Mouse (Mus musculus): Measurements from ENCODE around the gene Pcbp4. TPM values are rescaled to one million over a fixed set of nuclear protein-coding genes. Genes with fewer than 3 reads are reported as not detected.
A peak's percentile ranks its signal among the peaks of the same experiment; 100 is the strongest.

Gene Pcbp4
- polyA plus RNA-seq, 1 experiment from 2014 or later: 32.6 TPM

DNA sequence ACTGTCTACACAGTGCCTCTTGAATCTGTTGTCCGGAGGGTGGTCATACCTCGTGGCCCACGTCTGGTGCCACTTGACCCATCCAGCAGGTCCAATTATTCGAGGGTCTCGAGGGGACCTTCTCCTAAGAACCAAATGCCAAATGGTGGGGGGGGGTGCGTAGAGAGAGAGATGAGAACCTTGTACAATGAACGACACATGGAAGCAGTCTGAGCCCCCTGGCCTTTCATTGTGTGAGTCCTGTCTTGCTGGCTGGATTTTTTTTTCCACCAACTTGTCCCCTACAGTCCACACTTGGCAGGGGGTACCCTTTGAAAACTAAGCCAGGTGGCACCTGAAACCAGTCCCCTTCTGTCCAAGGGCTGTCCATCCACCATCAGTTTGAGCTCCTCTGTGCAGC, 14.7 kb downstream of the Pcbp4 start:
- Histone ChIP-seq H3K36me3 (ENCODE audit: control insufficient read depth, insufficient read depth, low read length) (no peaks in the 10 kb centered on the region), H3K4me1 (ENCODE audit: control insufficient read depth, insufficient read depth, low read length) (peaks cover 25% of the 10 kb centered on the region), H3K27me3 (replicated peaks; ENCODE audit: control insufficient read depth, insufficient read depth, low read length) (peaks cover 21% of the 10 kb centered on the region), H3K27ac (ENCODE audit: low read length) (no peak overlapping the region), H3K4me3 (ENCODE audit: low read length) (no peak overlapping the region), H3K9me3 (ENCODE audit: control insufficient read depth, low read length) (no peaks in the 10 kb centered on the region), H3K9ac (ENCODE audit: low read depth, low read length) (no peak overlapping the region), H3K4me2 (ENCODE audit: low read depth, low read length) (no peak overlapping the region)
- WGBS: 93% methylated on average over 7 of the region's 7 CpGs
- no peak for ATAC-seq

DNA sequence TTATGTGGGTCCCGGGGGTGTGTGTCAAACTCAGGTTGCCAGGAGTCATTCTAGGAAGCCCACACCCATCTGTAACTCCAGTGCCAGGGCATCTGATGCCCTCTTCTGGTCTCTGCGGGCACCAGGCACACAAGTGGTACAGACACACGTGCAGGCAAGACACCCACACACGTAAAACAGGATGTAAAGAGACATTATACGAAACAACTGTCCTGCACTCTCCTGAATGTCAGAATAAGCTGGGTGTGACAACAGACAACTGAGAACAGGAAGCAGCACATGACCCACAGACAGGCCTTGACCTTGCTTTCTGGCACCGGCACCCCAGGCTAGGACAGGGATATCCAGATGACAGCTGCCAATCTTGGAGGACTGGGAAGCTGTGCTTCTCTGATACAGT, 16.2 kb downstream of the Pcbp4 start:
- WGBS: 72% methylated on average over 6 of the region's 6 CpGs
- Histone ChIP-seq H3K4me2 (ENCODE audit: low read depth, low read length) (no peak overlapping the region), H3K9ac (ENCODE audit: low read depth, low read length) (no peak overlapping the region)

DNA sequence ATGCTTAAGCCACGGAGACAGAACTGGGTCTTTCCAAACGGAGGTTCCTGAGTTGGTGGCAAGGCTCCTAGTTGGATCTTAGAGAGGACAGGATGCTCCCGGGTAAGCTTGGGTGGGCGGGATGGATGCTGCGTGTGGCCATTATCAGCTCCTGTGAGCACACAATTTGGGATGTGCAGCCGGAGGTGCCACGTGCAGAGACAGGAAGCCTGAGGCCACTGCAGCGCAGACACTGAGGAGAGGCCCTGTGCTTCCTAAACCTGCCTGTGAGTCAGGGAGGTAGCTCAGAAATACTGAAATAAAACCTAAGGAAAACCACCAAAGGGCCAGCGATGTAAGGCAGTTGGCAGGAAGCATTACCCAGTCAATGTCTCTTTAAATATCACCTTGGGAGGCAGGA, 16.7 kb downstream of the Pcbp4 start:
- H3K27me3 ChIP-seq (replicated peaks; ENCODE audit: control insufficient read depth, insufficient read depth, low read length): peaks cover 12% of the 10 kb centered on the region
- ATAC-seq: no peak
- H3K9me3 ChIP-seq (ENCODE audit: control insufficient read depth, low read length): no peaks in the 10 kb centered on the region
- peaks cover 34% of the 10 kb centered on the region for H3K4me1 ChIP-seq (ENCODE audit: control insufficient read depth, insufficient read depth, low read length)
- H3K36me3 ChIP-seq (ENCODE audit: control insufficient read depth, insufficient read depth, low read length): no peaks in the 10 kb centered on the region
- H3K9ac ChIP-seq (ENCODE audit: low read depth, low read length): no peak overlapping the region
- no peak overlapping the region for H3K27ac ChIP-seq (ENCODE audit: low read length)
- no peak overlapping the region for H3K4me2 ChIP-seq (ENCODE audit: low read depth, low read length)
- H3K4me3 ChIP-seq (ENCODE audit: low read length): no peak overlapping the region
- WGBS: 76% methylated on average over 9 of the region's 9 CpGs

More for the DNA sequence above, 16.2 kb downstream of the Pcbp4 start:
- ATAC-seq: no peak
- Histone ChIP-seq H3K27me3 (replicated peaks; ENCODE audit: control insufficient read depth, insufficient read depth, low read length) (peaks cover 17% of the 10 kb centered on the region), H3K4me1 (ENCODE audit: control insufficient read depth, insufficient read depth, low read length) (peaks cover 34% of the 10 kb centered on the region), H3K36me3 (ENCODE audit: control insufficient read depth, insufficient read depth, low read length) (no peaks in the 10 kb centered on the region), H3K9me3 (ENCODE audit: control insufficient read depth, low read length) (no peaks in the 10 kb centered on the region), H3K27ac (ENCODE audit: low read length) (no peak overlapping the region), H3K4me3 (ENCODE audit: low read length) (no peak overlapping the region)

DNA sequence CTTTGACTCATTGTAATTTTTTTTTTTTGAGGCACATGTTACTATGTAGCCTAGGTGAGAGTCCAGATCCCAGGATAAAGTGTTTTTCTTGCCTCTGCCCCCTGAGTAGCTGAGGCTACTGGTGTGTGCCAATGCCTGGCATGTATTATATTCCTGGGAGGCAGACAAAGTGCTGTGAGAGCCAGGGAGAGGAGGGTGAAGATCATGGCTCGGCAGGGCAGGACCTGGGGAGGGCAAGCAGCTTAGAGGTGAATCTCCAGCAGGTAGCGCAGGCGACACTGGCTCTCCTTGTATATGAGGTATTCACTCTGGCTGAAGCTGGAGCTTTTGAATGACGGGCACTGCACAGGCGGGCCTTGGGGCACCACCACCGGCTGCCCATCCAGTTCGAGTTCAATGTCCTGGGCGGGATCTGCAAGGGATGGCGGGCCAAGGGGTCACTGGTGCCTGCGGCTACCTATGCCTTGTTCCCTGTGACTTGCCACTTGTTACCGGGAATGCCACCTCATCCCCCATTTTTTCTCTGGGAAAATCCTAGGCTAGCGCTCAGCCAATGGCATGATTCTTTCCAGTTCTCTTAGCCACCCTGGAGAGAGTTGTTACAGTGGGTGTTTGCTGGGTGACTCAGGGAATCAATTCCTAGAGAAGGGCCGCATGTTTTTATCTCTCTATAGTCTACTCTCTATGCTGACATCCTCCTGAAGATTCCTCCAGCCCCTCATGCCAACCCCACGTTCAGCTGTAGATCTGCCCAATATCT, 18.1 kb downstream of the Pcbp4 start:
- H3K4me2 ChIP-seq (ENCODE audit: low read depth, low read length): peak overlapping the region; percentile 48
- H3K27ac ChIP-seq (ENCODE audit: low read length): no peak overlapping the region
- ATAC-seq: no peak
- 70% methylated on average over 14 of the region's 14 CpGs for WGBS
- no peaks in the 10 kb centered on the region for H3K9me3 ChIP-seq (ENCODE audit: control insufficient read depth, low read length)
- H3K9ac ChIP-seq (ENCODE audit: low read depth, low read length): no peak overlapping the region
- H3K27me3 ChIP-seq (replicated peaks; ENCODE audit: control insufficient read depth, insufficient read depth, low read length): no peaks in the 10 kb centered on the region; the same call in 1 of the 2 replicates
- H3K4me3 ChIP-seq (ENCODE audit: low read length): 0 out of 2 replicates have a peak overlapping the region, but pooled peaks have one; percentile 13
- no peaks in the 10 kb centered on the region for H3K36me3 ChIP-seq (ENCODE audit: control insufficient read depth, insufficient read depth, low read length)
- H3K4me1 ChIP-seq (ENCODE audit: control insufficient read depth, insufficient read depth, low read length): peaks cover 39% of the 10 kb centered on the region

DNA sequence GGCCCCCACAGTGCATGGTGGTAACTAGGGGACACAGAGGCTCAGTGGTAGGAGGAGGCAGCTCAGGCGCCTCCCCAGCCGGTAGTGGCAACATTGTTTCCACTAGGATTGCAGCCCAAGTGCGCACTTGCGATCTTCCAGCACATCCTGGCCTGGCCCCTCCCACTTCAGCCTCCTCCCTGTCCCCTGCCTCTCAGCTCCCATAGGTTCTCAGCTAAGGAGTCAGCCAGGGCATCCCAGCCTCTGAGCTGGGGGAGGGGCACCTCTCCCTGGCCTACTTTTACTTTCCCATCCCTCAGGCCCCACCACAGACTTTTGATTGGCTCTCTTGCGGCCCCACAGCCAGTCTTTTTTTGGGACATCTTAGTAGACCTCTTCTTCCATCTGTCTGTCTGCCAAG, 18.8 kb downstream of the Pcbp4 start:
- Histone ChIP-seq H3K4me3 (ENCODE audit: low read length) (peak overlapping the region; percentile 13; the same call in 1 of the 2 replicates), H3K27me3 (replicated peaks; ENCODE audit: control insufficient read depth, insufficient read depth, low read length) (no peaks in the 10 kb centered on the region), H3K27ac (ENCODE audit: low read length) (no peak overlapping the region), H3K4me2 (ENCODE audit: low read depth, low read length) (peak overlapping the region; percentile 48), H3K4me1 (ENCODE audit: control insufficient read depth, insufficient read depth, low read length) (peaks cover 43% of the 10 kb centered on the region), H3K9me3 (ENCODE audit: control insufficient read depth, low read length) (no peaks in the 10 kb centered on the region), H3K9ac (ENCODE audit: low read depth, low read length) (no peak overlapping the region), H3K36me3 (ENCODE audit: control insufficient read depth, insufficient read depth, low read length) (no peaks in the 10 kb centered on the region)
- 16% methylated on average over 5 of the region's 5 CpGs for WGBS
- peak; percentile 20; the same call in 1 of the 2 replicates for ATAC-seq

DNA sequence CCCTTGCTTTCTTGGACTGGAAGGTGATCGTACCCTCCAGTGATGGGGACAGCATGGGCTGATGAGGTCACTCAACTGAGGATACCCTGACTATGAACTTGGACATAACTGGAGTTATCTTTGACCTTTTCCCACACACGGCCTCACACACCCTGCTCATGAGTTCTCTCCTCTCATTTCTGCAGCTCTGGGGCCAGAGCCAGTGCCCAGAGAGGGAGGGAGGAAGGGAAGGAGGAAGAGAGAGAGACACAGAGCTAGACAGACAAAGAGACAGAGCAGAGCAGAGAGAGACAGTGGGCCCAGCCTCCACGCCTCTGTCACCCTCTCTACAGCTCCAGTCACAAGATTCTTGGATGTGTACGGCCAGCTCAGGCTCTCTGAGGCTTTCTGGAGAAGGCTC, 19.2 kb downstream of the Pcbp4 start:
- Histone ChIP-seq H3K9ac (ENCODE audit: low read depth, low read length) (0 out of 2 replicates have a peak overlapping the region, but pooled peaks have one; percentile 6), H3K4me2 (ENCODE audit: low read depth, low read length) (no peak overlapping the region)
- WGBS: 57% methylated on average over 4 of the region's 4 CpGs

DNA sequence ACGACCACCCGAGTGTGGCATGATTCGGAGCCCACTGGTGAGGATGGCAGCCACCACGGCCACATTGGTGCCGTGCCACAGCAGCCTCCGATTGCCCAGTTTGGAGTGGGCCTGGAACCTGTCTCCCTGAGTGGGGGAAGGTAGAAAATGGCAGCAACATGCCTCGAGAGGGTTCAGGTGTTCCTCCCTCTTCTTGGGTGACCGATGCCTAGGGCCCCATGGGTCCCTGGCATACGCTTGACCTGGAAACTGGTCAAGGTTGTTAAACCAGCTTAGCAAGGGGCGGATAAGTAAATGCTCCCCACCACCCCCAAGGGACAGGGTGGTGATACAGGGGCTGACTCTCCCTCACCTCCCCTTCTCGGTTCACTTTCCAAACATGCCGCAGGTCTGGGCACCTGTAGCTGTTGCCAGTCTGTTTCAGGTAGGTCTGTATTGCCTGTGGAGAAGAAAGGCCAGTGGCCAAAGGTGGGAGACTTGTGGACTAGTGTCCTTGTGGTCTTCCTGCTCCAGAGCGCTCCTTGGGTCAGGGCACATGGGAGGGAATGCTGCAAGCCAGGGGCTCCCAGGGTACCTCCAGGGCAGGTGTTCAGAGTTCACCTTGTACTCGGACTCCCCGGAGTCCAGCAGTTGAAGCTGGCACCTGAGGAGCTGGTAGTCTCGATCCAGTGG, 20.1 kb downstream of the Pcbp4 start:
- Histone ChIP-seq H3K9ac (ENCODE audit: low read depth, low read length) (no peak overlapping the region), H3K9me3 (ENCODE audit: control insufficient read depth, low read length) (no peaks in the 10 kb centered on the region), H3K4me3 (ENCODE audit: low read length) (no peak overlapping the region), H3K27ac (ENCODE audit: low read length) (no peak overlapping the region), H3K36me3 (ENCODE audit: control insufficient read depth, insufficient read depth, low read length) (no peaks in the 10 kb centered on the region), H3K4me1 (ENCODE audit: control insufficient read depth, insufficient read depth, low read length) (peaks cover 49% of the 10 kb centered on the region), H3K27me3 (replicated peaks; ENCODE audit: control insufficient read depth, insufficient read depth, low read length) (no peaks in the 10 kb centered on the region), H3K4me2 (ENCODE audit: low read depth, low read length) (no peak overlapping the region)
- ATAC-seq: no peak
- WGBS: 90% methylated on average over 16 of the region's 16 CpGs

More for the DNA sequence above, 19.2 kb downstream of the Pcbp4 start:
- Histone ChIP-seq H3K4me3 (ENCODE audit: low read length) (no peak overlapping the region), H3K36me3 (ENCODE audit: control insufficient read depth, insufficient read depth, low read length) (no peaks in the 10 kb centered on the region), H3K9me3 (ENCODE audit: control insufficient read depth, low read length) (no peaks in the 10 kb centered on the region), H3K27ac (ENCODE audit: low read length) (peak overlapping the region; percentile 31; the same call in 1 of the 2 replicates), H3K4me1 (ENCODE audit: control insufficient read depth, insufficient read depth, low read length) (peaks cover 43% of the 10 kb centered on the region), H3K27me3 (replicated peaks; ENCODE audit: control insufficient read depth, insufficient read depth, low read length) (no peaks in the 10 kb centered on the region)
- ATAC-seq: no peak

DNA sequence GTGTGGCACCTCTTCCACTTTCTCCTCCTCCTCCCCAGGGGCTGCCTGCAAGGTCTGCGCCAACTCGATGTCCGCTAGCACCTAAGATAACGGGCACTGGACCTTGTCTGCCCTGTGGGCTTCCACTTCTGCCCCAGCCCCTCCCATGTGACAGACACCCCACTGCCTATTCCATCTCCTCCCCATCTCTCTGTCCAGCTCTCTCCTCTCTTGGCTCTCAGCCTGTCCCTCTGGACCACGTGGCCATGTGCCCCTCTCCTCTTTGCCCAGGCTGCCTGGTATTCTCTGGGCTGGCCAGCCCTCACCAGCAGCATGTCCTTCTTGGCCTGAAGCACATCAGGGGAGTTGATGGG, 20.6 kb downstream of the Pcbp4 start:
- Histone ChIP-seq H3K36me3 (ENCODE audit: control insufficient read depth, insufficient read depth, low read length) (no peaks in the 10 kb centered on the region), H3K4me2 (ENCODE audit: low read depth, low read length) (no peak overlapping the region), H3K27ac (ENCODE audit: low read length) (no peak overlapping the region), H3K9me3 (ENCODE audit: control insufficient read depth, low read length) (no peaks in the 10 kb centered on the region), H3K9ac (ENCODE audit: low read depth, low read length) (no peak overlapping the region; the same call in 1 of the 2 replicates), H3K4me1 (ENCODE audit: control insufficient read depth, insufficient read depth, low read length) (peaks cover 50% of the 10 kb centered on the region), H3K27me3 (replicated peaks; ENCODE audit: control insufficient read depth, insufficient read depth, low read length) (no peaks in the 10 kb centered on the region), H3K4me3 (ENCODE audit: low read length) (no peak overlapping the region)
- ATAC-seq: no peak
- 74% methylated on average over 5 of the region's 5 CpGs for WGBS

DNA sequence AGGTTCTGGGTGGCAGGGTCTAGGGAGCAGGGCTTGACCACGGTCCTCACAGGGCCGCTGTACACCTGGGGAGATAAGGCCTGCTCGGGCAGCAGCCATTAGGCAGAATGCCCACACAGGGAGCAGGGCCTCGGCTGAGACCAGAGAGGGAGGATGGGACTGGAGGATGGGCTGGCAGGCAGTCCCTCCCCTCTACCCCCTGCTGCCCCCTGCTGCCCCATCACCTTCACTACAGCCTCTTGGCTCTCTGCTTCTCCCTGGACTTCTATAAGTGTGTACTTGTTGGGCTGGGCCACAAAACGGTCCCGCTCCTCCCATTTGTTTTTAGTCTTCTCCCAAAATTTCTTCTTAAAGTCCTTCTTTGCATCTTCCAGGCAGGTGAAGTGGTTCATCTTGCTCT, 21.4 kb downstream of the Pcbp4 start:
- no peak for ATAC-seq
- Histone ChIP-seq H3K9ac (ENCODE audit: low read depth, low read length) (no peak overlapping the region; the same call in 1 of the 2 replicates), H3K4me3 (ENCODE audit: low read length) (no peak overlapping the region), H3K27me3 (replicated peaks; ENCODE audit: control insufficient read depth, insufficient read depth, low read length) (no peaks in the 10 kb centered on the region), H3K36me3 (ENCODE audit: control insufficient read depth, insufficient read depth, low read length) (no peaks in the 10 kb centered on the region), H3K4me1 (ENCODE audit: control insufficient read depth, insufficient read depth, low read length) (peaks cover 50% of the 10 kb centered on the region), H3K4me2 (ENCODE audit: low read depth, low read length) (no peak overlapping the region), H3K9me3 (ENCODE audit: control insufficient read depth, low read length) (no peaks in the 10 kb centered on the region), H3K27ac (ENCODE audit: low read length) (no peak overlapping the region)
- 7% methylated on average over 6 of the region's 6 CpGs for WGBS

Measured in intestine, embryonic 16.5 days (tissue).